Mouse (Mus musculus): Measurements from ENCODE around the gene Gnb1l. TPM values are rescaled to one million over a fixed set of nuclear protein-coding genes. Genes with fewer than 3 reads are reported as not detected.

Gnb1l gene
- total and polyA plus RNA-seq, 2 experiments from 2014 or later, result 12.3 to 16.9 TPM

- Histone ChIP-seq H3K4me1 (ENCODE audit: insufficient read depth) (no peaks in the 10 kb centered on the region), H3K27ac (ENCODE audit: low read depth, low read length) (no peak overlapping the region), H3K4me3 (ENCODE audit: low read depth, low read length) (no peak overlapping the region), H3K27me3 (ENCODE audit: insufficient read depth, low read length) (peaks cover 61% of the 10 kb centered on the region), H3K4me2 (ENCODE audit: low read depth) (no peak overlapping the region), H3K36me3 (ENCODE audit: insufficient read depth) (no peaks in the 10 kb centered on the region), H3K9ac (no peak overlapping the region), H3K9me3 (ENCODE audit: low read length) (no peaks in the 10 kb centered on the region)
- ATAC-seq (no peak), DNase-seq (no peak)
- 22% methylated on average over 2 of the region's 2 CpGs for WGBS
- TF ChIP-seq CTCF (IDR thresholded peaks at IDR 0.05; ENCODE audit: low read depth), result no peak
Measured at GRCm38 (mm10) chr16:18580389-18580788, 81.9 kb downstream of the Gnb1l start.

GRCm38 (mm10) chr16:18581050-18581622, 82.6 kb downstream of the Gnb1l start:
- DNase-seq (no peak), ATAC-seq (no peak)
- no peaks in the 10 kb centered on the region for H3K36me3 ChIP-seq (ENCODE audit: insufficient read depth)
- H3K4me1 ChIP-seq (ENCODE audit: insufficient read depth), result no peaks in the 10 kb centered on the region
- H3K27ac ChIP-seq (ENCODE audit: low read depth, low read length), result no peak overlapping the region
- H3K9me3 ChIP-seq (ENCODE audit: low read length), result no peaks in the 10 kb centered on the region
- H3K4me2 ChIP-seq (ENCODE audit: low read depth), result peak overlapping the region; percentile 68
- H3K27me3 ChIP-seq (ENCODE audit: insufficient read depth, low read length), result peaks cover 68% of the 10 kb centered on the region
- no peak for TF ChIP-seq CTCF (IDR thresholded peaks at IDR 0.05; ENCODE audit: low read depth)
- H3K9ac ChIP-seq, result no peak overlapping the region
- WGBS, result 4% methylated on average over 20 of the region's 21 CpGs
- peak overlapping the region; percentile 40 for H3K4me3 ChIP-seq (ENCODE audit: low read depth, low read length)

- DNase-seq (no peak), ATAC-seq (peak; percentile 52)
- no peaks in the 10 kb centered on the region for H3K9me3 ChIP-seq (ENCODE audit: low read length)
- H3K4me2 ChIP-seq (ENCODE audit: low read depth), result peak overlapping the region; percentile 68
- peak overlapping the region; percentile 41 for H3K9ac ChIP-seq
- no peaks in the 10 kb centered on the region for H3K36me3 ChIP-seq (ENCODE audit: insufficient read depth)
- H3K27me3 ChIP-seq (ENCODE audit: insufficient read depth, low read length), result peaks cover 73% of the 10 kb centered on the region
- H3K4me3 ChIP-seq (ENCODE audit: low read depth, low read length), result peak overlapping the region; percentile 40
- H3K4me1 ChIP-seq (ENCODE audit: insufficient read depth), result peaks cover 5% of the 10 kb centered on the region; the same call in 1 of the 2 replicates
- TF ChIP-seq CTCF (IDR thresholded peaks at IDR 0.05; ENCODE audit: low read depth), result no peak; the same call in 1 of the 2 replicates
- H3K27ac ChIP-seq (ENCODE audit: low read depth, low read length), result no peak overlapping the region
- WGBS, result 2% methylated on average over 60 of the region's 66 CpGs
Measured at GRCm38 (mm10) chr16:18581623-18582205, 83.2 kb downstream of the Gnb1l start.

GRCm38 (mm10) chr16:18582426-18583148, 84.1 kb downstream of the Gnb1l start:
- Histone ChIP-seq H3K4me2 (ENCODE audit: low read depth) (peak overlapping the region; percentile 68), H3K4me3 (ENCODE audit: low read depth, low read length) (peak overlapping the region; percentile 40), H3K4me1 (ENCODE audit: insufficient read depth) (peaks cover 5% of the 10 kb centered on the region; the same call in 1 of the 2 replicates), H3K9ac (no peak overlapping the region), H3K36me3 (ENCODE audit: insufficient read depth) (no peaks in the 10 kb centered on the region), H3K27me3 (ENCODE audit: insufficient read depth, low read length) (peaks cover 79% of the 10 kb centered on the region), H3K9me3 (ENCODE audit: low read length) (no peaks in the 10 kb centered on the region), H3K27ac (ENCODE audit: low read depth, low read length) (no peak overlapping the region)
- DNase-seq, result no peak
- WGBS, result 2% methylated on average over 42 of the region's 67 CpGs
- ATAC-seq, result no peak
- TF ChIP-seq CTCF (IDR thresholded peaks at IDR 0.05; ENCODE audit: low read depth), result no peak

GRCm38 (mm10) chr16:18583169-18583568, 84.7 kb downstream of the Gnb1l start:
- peaks cover 5% of the 10 kb centered on the region; the same call in 1 of the 2 replicates for H3K4me1 ChIP-seq (ENCODE audit: insufficient read depth)
- 20% methylated on average over 10 of the region's 10 CpGs for WGBS
- H3K27ac ChIP-seq (ENCODE audit: low read depth, low read length), result no peak overlapping the region
- H3K9ac ChIP-seq, result no peak overlapping the region
- H3K36me3 ChIP-seq (ENCODE audit: insufficient read depth), result no peaks in the 10 kb centered on the region
- H3K4me3 ChIP-seq (ENCODE audit: low read depth, low read length), result no peak overlapping the region
- DNase-seq (no peak), ATAC-seq (no peak)
- peaks cover 85% of the 10 kb centered on the region for H3K27me3 ChIP-seq (ENCODE audit: insufficient read depth, low read length)
- TF ChIP-seq CTCF (IDR thresholded peaks at IDR 0.05; ENCODE audit: low read depth), result no peak
- no peak overlapping the region for H3K4me2 ChIP-seq (ENCODE audit: low read depth)
- H3K9me3 ChIP-seq (ENCODE audit: low read length), result no peaks in the 10 kb centered on the region

- TF ChIP-seq CTCF (IDR thresholded peaks at IDR 0.05; ENCODE audit: low read depth), result no peak
- H3K4me2 ChIP-seq (ENCODE audit: low read depth), result no peak overlapping the region
- no peak overlapping the region for H3K9ac ChIP-seq
- no peak overlapping the region for H3K27ac ChIP-seq (ENCODE audit: low read depth, low read length)
- no peaks in the 10 kb centered on the region for H3K9me3 ChIP-seq (ENCODE audit: low read length)
- no peak for ATAC-seq
- no peak for DNase-seq
- H3K4me1 ChIP-seq (ENCODE audit: insufficient read depth), result peaks cover 5% of the 10 kb centered on the region; the same call in 1 of the 2 replicates
- no peaks in the 10 kb centered on the region for H3K36me3 ChIP-seq (ENCODE audit: insufficient read depth)
- H3K27me3 ChIP-seq (ENCODE audit: insufficient read depth, low read length), result peaks cover 91% of the 10 kb centered on the region
- WGBS, result 17% methylated on average over 10 of the region's 10 CpGs
- H3K4me3 ChIP-seq (ENCODE audit: low read depth, low read length), result no peak overlapping the region
Measured at GRCm38 (mm10) chr16:18583673-18584357, 85.3 kb downstream of the Gnb1l start.

Data from forebrain, postnatal 0 days (tissue).